Mouse (Mus musculus): Measurements from ENCODE around the gene Kdelc1. TPM values are rescaled to one million over a fixed set of nuclear protein-coding genes. Genes with fewer than 3 reads are reported as not detected.

The Kdelc1 gene
- polyA plus RNA-seq, 1 experiment: 5.0 TPM

- Histone ChIP-seq H3K4me1 (ENCODE audit: control insufficient read depth, insufficient read depth, insufficient read length, low read length) (no peaks in the 10 kb centered on the region), H3K27me3 (ENCODE audit: control insufficient read depth, insufficient read depth, low read length) (no peaks in the 10 kb centered on the region)
- 82% methylated on average over 6 of the region's 6 CpGs for WGBS
Measured at GRCm38 (mm10) chr1:44063439-44063838, 55.2 kb downstream of the Kdelc1 start.

GRCm38 (mm10) chr1:44061836-44062235 is 56.8 kb downstream of the Kdelc1 start, which contains the start of gene Gm8251:
Gene Gm8251 (minus strand): TSS chr1:44061936.
- Histone ChIP-seq H3K4me3 (ENCODE audit: low read depth, low read length) (no peak within 1 kb of the TSS), H3K36me3 (ENCODE audit: control insufficient read depth, insufficient read depth, low read length) (no peaks in the 10 kb centered on the region), H3K4me1 (ENCODE audit: control insufficient read depth, insufficient read depth, insufficient read length, low read length) (no peaks in the 10 kb centered on the region), H3K27ac (ENCODE audit: insufficient read depth, low read depth, low read length) (no peak within 1 kb of the TSS), H3K27me3 (ENCODE audit: control insufficient read depth, insufficient read depth, low read length) (no peaks in the 10 kb centered on the region)
- WGBS: 93% methylated on average over 2 of the region's 2 CpGs
- TF ChIP-seq POLR2A (IDR thresholded peaks at IDR 0.05; ENCODE audit: low read depth, low read length) (no peak), CTCF (IDR thresholded peaks at IDR 0.05; ENCODE audit: extremely low read depth, insufficient read length, insufficient replicate concordance, low read depth, low read length) (no peak)

More at GRCm38 (mm10) chr1:44063439-44063838, 55.2 kb downstream of the Kdelc1 start:
- TF ChIP-seq POLR2A (IDR thresholded peaks at IDR 0.05; ENCODE audit: low read depth, low read length) (no peak), CTCF (IDR thresholded peaks at IDR 0.05; ENCODE audit: extremely low read depth, insufficient read length, insufficient replicate concordance, low read depth, low read length) (no peak)
- Histone ChIP-seq H3K4me3 (ENCODE audit: low read depth, low read length) (no peak overlapping the region), H3K36me3 (ENCODE audit: control insufficient read depth, insufficient read depth, low read length) (no peaks in the 10 kb centered on the region), H3K27ac (ENCODE audit: insufficient read depth, low read depth, low read length) (no peak overlapping the region)

- TF ChIP-seq POLR2A (IDR thresholded peaks at IDR 0.05; ENCODE audit: low read depth, low read length) (no peak), CTCF (IDR thresholded peaks at IDR 0.05; ENCODE audit: extremely low read depth, insufficient read length, insufficient replicate concordance, low read depth, low read length) (no peak)
- H3K4me1 ChIP-seq (ENCODE audit: control insufficient read depth, insufficient read depth, insufficient read length, low read length): no peaks in the 10 kb centered on the region
- no peaks in the 10 kb centered on the region for H3K36me3 ChIP-seq (ENCODE audit: control insufficient read depth, insufficient read depth, low read length)
- 75% methylated on average over 3 of the region's 3 CpGs for WGBS
- no peak overlapping the region for H3K4me3 ChIP-seq (ENCODE audit: low read depth, low read length)
- H3K27me3 ChIP-seq (ENCODE audit: control insufficient read depth, insufficient read depth, low read length): no peaks in the 10 kb centered on the region
- H3K27ac ChIP-seq (ENCODE audit: insufficient read depth, low read depth, low read length): no peak overlapping the region
Measured at GRCm38 (mm10) chr1:44057805-44058204, 60.8 kb downstream of the Kdelc1 start.

Other genes starting within 250 kb of the Kdelc1 start
- gene Tpp2, start 185.2 kb downstream of the Kdelc1 start, polyA plus RNA-seq (2012; rRNA removed): 1.5 and 2.2 TPM in 2 replicates
- not detected in 2 replicates for gene Mettl21c, start 98.8 kb downstream of the Kdelc1 start, polyA plus RNA-seq (2012; rRNA removed)
- not detected in 2 replicates for gene Gm8251, start 56.9 kb downstream of the Kdelc1 start, polyA plus RNA-seq (2012; rRNA removed)
- gene Tex30, start 16.4 kb downstream of the Kdelc1 start, polyA plus RNA-seq (2012; rRNA removed): 0.83 and 1.6 TPM in 2 replicates
- 1.1 and 3.4 TPM in 2 replicates for gene Bivm, start 149 bp upstream of the Kdelc1 start, polyA plus RNA-seq (2012; rRNA removed)
- 0.89 and 1.7 TPM in 2 replicates for gene Ercc5, start 28.9 kb upstream of the Kdelc1 start, polyA plus RNA-seq (2012; rRNA removed)
- gene Mettl21e, start 100.2 kb upstream of the Kdelc1 start, polyA plus RNA-seq (2012; rRNA removed): not detected in 2 replicates